Mouse (Mus musculus): ENCODE measurements around the gene Magee2. TPM values are rescaled to one million over a fixed set of nuclear protein-coding genes. Genes with fewer than 3 reads are reported as not detected.

The Magee2 gene
- 10.3 and 10.6 TPM in 2 replicates for polyA plus RNA-seq (2012; rRNA removed)

DNA sequence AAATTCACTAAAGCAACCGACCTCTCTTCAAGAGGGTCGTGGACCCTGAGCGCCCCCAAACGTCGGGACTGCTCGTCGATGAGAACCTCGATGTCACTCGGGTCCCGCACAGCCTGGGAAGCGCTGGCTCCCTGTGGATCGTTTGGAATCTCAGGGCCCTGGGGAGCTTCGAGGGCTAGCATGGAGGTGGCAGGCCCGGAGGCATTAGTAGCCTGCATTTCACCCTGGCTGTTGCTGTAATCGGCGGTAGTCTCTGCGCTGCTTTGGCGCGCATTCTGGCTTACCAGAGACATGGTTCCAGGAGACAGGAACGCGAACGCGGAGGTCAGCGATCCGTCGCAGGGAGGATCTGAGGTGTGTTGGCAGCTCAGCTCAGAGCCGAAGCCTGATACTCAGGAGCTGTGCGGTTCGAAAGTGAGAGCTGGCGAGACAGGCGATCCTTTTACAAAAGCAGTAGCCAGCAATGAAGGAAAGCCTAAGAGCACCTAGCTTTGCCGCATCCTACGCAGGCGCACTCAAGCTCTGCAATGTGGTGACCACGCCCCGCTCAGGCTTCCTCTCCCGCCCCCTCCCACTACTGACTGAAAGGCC is at the start of gene Magee2:
Gene Magee2 (minus strand): TSS at position 517 of the 591 bp plus-strand sequence.

Other genes starting within 250 kb of the Magee2 start
- 3.9 and 4.6 TPM in 2 replicates for gene Zdhhc15, start 186.2 kb downstream of the Magee2 start, polyA plus RNA-seq (2012; rRNA removed)
- 15.4 and 16.0 TPM in 2 replicates for gene Pbdc1, start 222.5 kb upstream of the Magee2 start, polyA plus RNA-seq (2012; rRNA removed)